Mouse (Mus musculus) heart, embryonic 11.5 days (tissue): ENCODE measurements around the gene Phf6. TPM values are rescaled to one million over a fixed set of nuclear protein-coding genes. Genes with fewer than 3 reads are reported as not detected.
"Not testable (repeated sequence)": the region's sequence is repeated elsewhere in the genome, so short reads cannot be mapped to it uniquely, and the experiment has no call there.

Source experiments
- ATAC-seq: fragments of 200-750 bp; cut with Nextera tagmentation; replicated peaks from 2 replicates; pipeline ENCODE4 v1.8.0; 2017; ENCODE audit warnings: moderate library complexity; ENCODE audit not compliant: insufficient number of reproducible peaks, low FRiP score, low TSS enrichment
- H3K27ac ChIP-seq: fragments of 300-500 bp; sonication (generic); 2 replicates; pipeline ENCODE4 v1.5.1; 2014; ENCODE audit warnings: mild to moderate bottlenecking, low read depth, low read length
- H3K27me3 ChIP-seq: fragments of 300-500 bp; sonication (generic); 2 replicates; pipeline ENCODE4 v1.6.1; 2014; ENCODE audit warnings: mild to moderate bottlenecking, low read length, mixed read lengths; ENCODE audit not compliant: control insufficient read depth, insufficient read depth
- H3K36me3 ChIP-seq: fragments of 300-500 bp; sonication (generic); 2 replicates; pipeline ENCODE4 v1.6.1; 2014; ENCODE audit warnings: mild to moderate bottlenecking, low read length, moderate library complexity, mixed read lengths; ENCODE audit not compliant: control insufficient read depth, insufficient read depth
- H3K4me1 ChIP-seq: fragments of 300-500 bp; sonication (generic); 2 replicates; pipeline ENCODE4 v1.6.1; 2014; ENCODE audit warnings: low read length; ENCODE audit not compliant: control insufficient read depth, insufficient read depth
- H3K4me2 ChIP-seq: fragments of 300-500 bp; sonication (generic); 2 replicates; pipeline ENCODE4 v1.6.1; 2014; ENCODE audit warnings: mild to moderate bottlenecking, moderate library complexity
- H3K4me3 ChIP-seq: fragments of 300-500 bp; sonication (generic); 2 replicates; pipeline ENCODE4 v1.5.1; 2014; ENCODE audit warnings: low read depth, low read length
- H3K9ac ChIP-seq: fragments of 300-500 bp; sonication (generic); 2 replicates; pipeline ENCODE4 v1.6.1; 2014; ENCODE audit warnings: mild to moderate bottlenecking, low read depth, low read length, moderate library complexity
- H3K9me3 ChIP-seq: fragments of 300-500 bp; sonication (generic); replicated peaks from 2 replicates; pipeline ENCODE4 v1.6.1; 2016; ENCODE audit warnings: low read length; ENCODE audit not compliant: control insufficient read depth
- WGBS: fragments of 180-500 bp; shearing (Covaris S2); extraction: QIAGEN DNeasy Blood & Tissue Kit; methylation state at CpG from one replicate; pipeline ENCODE4 v1.1.7; 2014; ENCODE audit not compliant: insufficient replicate concordance; 5-methylcytosine and 5-hydroxymethylcytosine counted together
- polyA plus RNA-seq: library from polyadenylated mRNA; unstranded; fragments of >200 nt; fragmentation: Nextera tagmentation; extraction: Ambion mirVana; gene quantifications from 2 replicates; pipeline ENCODE4 v1.2.1, GENCODE M21; 2014

Gene Phf6
- polyA plus RNA-seq, 1 experiment from 2014 or later: 28.3 TPM

- H3K9me3 ChIP-seq, H3K27me3 ChIP-seq, H3K27ac ChIP-seq, H3K4me2 ChIP-seq, H3K4me1 ChIP-seq, H3K9ac ChIP-seq, H3K36me3 ChIP-seq, H3K4me3 ChIP-seq, ATAC-seq: not testable (repeated sequence)
- WGBS: 78% methylated on average over 5 of the region's 5 CpGs
Measured at GRCm38 (mm10) chrX:52994726-52995125, 82.7 kb downstream of the Phf6 start.

- H3K9ac ChIP-seq, H3K27ac ChIP-seq, H3K4me2 ChIP-seq, ATAC-seq, H3K4me3 ChIP-seq, H3K4me1 ChIP-seq, H3K27me3 ChIP-seq, H3K9me3 ChIP-seq, H3K36me3 ChIP-seq: not testable (repeated sequence)
- WGBS: 54% methylated on average over 4 of the region's 4 CpGs
Measured at GRCm38 (mm10) chrX:53004887-53005286, 92.8 kb downstream of the Phf6 start.

GRCm38 (mm10) chrX:53006062-53006461, 94.0 kb downstream of the Phf6 start:
- H3K36me3 ChIP-seq: 0 out of 2 replicates have a peak, but pooled peaks cover 5% of the 10 kb centered on the region
- H3K27me3 ChIP-seq: no peaks in the 10 kb centered on the region
- no peak overlapping the region for H3K4me3 ChIP-seq
- no peaks in the 10 kb centered on the region for H3K9me3 ChIP-seq
- ATAC-seq: no peak
- no peak overlapping the region for H3K4me2 ChIP-seq
- no peak overlapping the region for H3K27ac ChIP-seq
- WGBS: 40% methylated on average over 3 of the region's 3 CpGs
- no peak overlapping the region for H3K9ac ChIP-seq
- H3K4me1 ChIP-seq: no peaks in the 10 kb centered on the region

Other genes starting within 250 kb of the Phf6 start
- gene Ccdc160, start 121.1 kb upstream of the Phf6 start, polyA plus RNA-seq: 1.1 and 1.2 TPM in 2 replicates
- gene Hprt, start 75.9 kb downstream of the Phf6 start, polyA plus RNA-seq: 172 and 183 TPM in 2 replicates